Mouse (Mus musculus): ENCODE results near the gene BC048507.
"Not testable (repeated sequence)": the region's sequence is repeated elsewhere in the genome, so short reads cannot be mapped to it uniquely, and the experiment has no call there.

BC048507 gene

GRCm38 (mm10) chr13:67863026-67863425 lies at the start of gene BC048507:
Gene BC048507 (plus strand): TSS chr13:67863326.
- no peak for DNase-seq (ENCODE audit: low read depth)

- DNase-seq (ENCODE audit: low read depth) = peak; percentile 61
These were observed 49.1 kb upstream of the BC048507 start, which contains the start of gene Zfp273 for GRCm38 (mm10) chr13:67813710-67814660. Gene Zfp273 (plus strand): TSS chr13:67813740.

GRCm38 (mm10) chr13:67818636-67819035 lies 44.5 kb upstream of the BC048507 start:
- no peak for DNase-seq (ENCODE audit: low read depth)

GRCm38 (mm10) chr13:67830911-67831336 lies 32.2 kb upstream of the BC048507 start, which contains the start of gene Gm10037:
Gene Gm10037 (plus strand): TSS chr13:67831106.
- no peak for DNase-seq (ENCODE audit: low read depth)

GRCm38 (mm10) chr13:67833137-67833536 lies 30.0 kb upstream of the BC048507 start:
- not testable (repeated sequence) for DNase-seq (ENCODE audit: low read depth)

GRCm38 (mm10) chr13:67843775-67844118 lies 19.4 kb upstream of the BC048507 start:
- no peak for DNase-seq (ENCODE audit: low read depth)

- peak; percentile 35 for DNase-seq (ENCODE audit: low read depth)
These were observed 18.8 kb upstream of the BC048507 start for GRCm38 (mm10) chr13:67844119-67844852.

GRCm38 (mm10) chr13:67844853-67845194 lies 18.3 kb upstream of the BC048507 start:
- DNase-seq (ENCODE audit: low read depth) = no peak

GRCm38 (mm10) chr13:67850361-67850760 lies 12.8 kb upstream of the BC048507 start:
- DNase-seq (ENCODE audit: low read depth) = no peak

- no peak for DNase-seq (ENCODE audit: low read depth)
These were observed 10.0 kb upstream of the BC048507 start for GRCm38 (mm10) chr13:67853130-67853529.

- no peak for DNase-seq (ENCODE audit: low read depth)
These were observed 9.1 kb upstream of the BC048507 start for GRCm38 (mm10) chr13:67853983-67854382.

- no peak for DNase-seq (ENCODE audit: low read depth)
These were observed 5.8 kb upstream of the BC048507 start for GRCm38 (mm10) chr13:67857317-67857716.

GRCm38 (mm10) chr13:67862508-67862907 lies 618 bp upstream of the BC048507 start:
- DNase-seq (ENCODE audit: low read depth) = no peak

GRCm38 (mm10) chr13:67864764-67865350 lies 1.7 kb downstream of the BC048507 start:
- DNase-seq (ENCODE audit: low read depth) = no peak

- no peak for DNase-seq (ENCODE audit: low read depth)
These were observed 4.8 kb downstream of the BC048507 start for GRCm38 (mm10) chr13:67867899-67868298.

- DNase-seq (ENCODE audit: low read depth) = not testable (repeated sequence)
These were observed 13.0 kb downstream of the BC048507 start for GRCm38 (mm10) chr13:67876049-67876698.

GRCm38 (mm10) chr13:67876699-67877254 lies 13.7 kb downstream of the BC048507 start:
- no peak for DNase-seq (ENCODE audit: low read depth)

GRCm38 (mm10) chr13:67883966-67884365 lies 20.8 kb downstream of the BC048507 start:
- no peak for DNase-seq (ENCODE audit: low read depth)

GRCm38 (mm10) chr13:67909759-67910158 lies 46.6 kb downstream of the BC048507 start:
- no peak for DNase-seq (ENCODE audit: low read depth)
